Mouse (Mus musculus): ENCODE measurements around the gene Ift81.

DNA sequence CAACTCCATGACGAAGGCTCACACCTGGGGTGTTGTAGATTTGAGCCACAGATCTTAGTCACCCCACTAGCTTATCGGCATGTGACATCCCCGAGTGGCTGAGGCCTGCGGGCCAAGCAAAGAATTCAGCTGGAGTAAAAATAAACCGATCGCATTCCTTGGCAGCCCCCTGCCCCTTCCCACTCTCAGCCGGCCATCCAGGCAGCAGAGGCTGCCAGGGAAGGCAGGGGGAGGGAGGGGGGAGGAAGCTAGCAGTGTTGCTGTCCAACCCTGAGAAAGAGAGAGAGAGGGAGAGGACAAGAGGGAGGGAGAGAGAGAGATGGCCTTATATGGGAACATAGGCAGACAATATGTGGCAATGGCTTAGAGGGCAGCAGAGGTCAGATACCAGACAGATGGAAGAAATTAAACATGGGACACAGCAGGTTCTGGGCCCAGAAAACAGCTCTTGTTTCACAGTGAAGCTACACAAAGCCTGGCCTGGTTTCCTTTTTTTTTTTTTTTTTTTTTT, 7.1 kb upstream of the Ift81 start:
- no peak for TF ChIP-seq CTCF (IDR thresholded peaks at IDR 0.05; ENCODE audit: low read depth)
- no peak for TF ChIP-seq EP300 (IDR thresholded peaks at IDR 0.05; ENCODE audit: low read depth)
